Mouse (Mus musculus) embryonic facial prominence, embryonic 11.5 days (tissue): ENCODE measurements around the gene Gm12216. TPM values are rescaled to one million over a fixed set of nuclear protein-coding genes. Genes with fewer than 3 reads are reported as not detected.
A peak's percentile ranks its signal among the peaks of the same experiment; 100 is the strongest.
"Not testable (repeated sequence)": the region's sequence is repeated elsewhere in the genome, so short reads cannot be mapped to it uniquely, and the experiment has no call there.

Experiments
- ATAC-seq: fragments of 200-750 bp; cut with Nextera tagmentation; replicated peaks from 2 replicates; pipeline ENCODE4 v1.8.0; 2017; ENCODE audit warnings: low read depth; ENCODE audit not compliant: insufficient number of reproducible peaks, low FRiP score, low TSS enrichment
- DNase-seq: peaks from one replicate; pipeline ENCODE4 v3.0.0-alpha.2; 2015; ENCODE audit warnings: low spot score
- H3K27ac ChIP-seq: fragments of 300-500 bp; sonication (generic); replicated peaks from 2 replicates; pipeline ENCODE4 v1.5.1; 2014; ENCODE audit warnings: mild to moderate bottlenecking, low read depth, low read length, control low read depth
- H3K27me3 ChIP-seq: fragments of 300-500 bp; sonication (generic); 2 replicates; pipeline ENCODE4 v1.6.1; 2014; ENCODE audit warnings: mild to moderate bottlenecking, low read length, moderate library complexity, mixed read lengths; ENCODE audit not compliant: control insufficient read depth, insufficient read depth
- H3K36me3 ChIP-seq: fragments of 300-500 bp; sonication (generic); replicated peaks from 2 replicates; pipeline ENCODE4 v1.6.1; 2014; ENCODE audit warnings: low read depth, mild to moderate bottlenecking, low read length, moderate library complexity, mixed read lengths; ENCODE audit not compliant: control insufficient read depth, insufficient read depth
- H3K4me1 ChIP-seq: fragments of 300-500 bp; sonication (generic); 2 replicates; pipeline ENCODE4 v1.6.1; 2014; ENCODE audit warnings: low read length, mixed read lengths; ENCODE audit not compliant: control insufficient read depth, insufficient read depth
- H3K4me2 ChIP-seq: fragments of 300-500 bp; sonication (generic); 2 replicates; pipeline ENCODE4 v1.6.1; 2014; ENCODE audit warnings: low read depth, mild to moderate bottlenecking, control low read depth, low read length, moderate library complexity
- H3K4me3 ChIP-seq: fragments of 300-500 bp; sonication (generic); 2 replicates; pipeline ENCODE4 v1.5.1; 2014; ENCODE audit warnings: low read depth, low read length, control low read depth
- H3K9ac ChIP-seq: fragments of 300-500 bp; sonication (generic); replicated peaks from 2 replicates; pipeline ENCODE4 v1.6.1; 2014; ENCODE audit warnings: mild to moderate bottlenecking, control low read depth, low read length
- H3K9me3 ChIP-seq: fragments of 300-500 bp; sonication (generic); replicated peaks from 2 replicates; pipeline ENCODE4 v1.6.1; 2016; ENCODE audit warnings: mild to moderate bottlenecking, low read length, inconsistent platforms, mixed read lengths; ENCODE audit not compliant: control insufficient read depth
- WGBS: fragments of 180-500 bp; shearing (Covaris S2); extraction: QIAGEN DNeasy Blood & Tissue Kit; methylation state at CpG from one replicate; pipeline ENCODE4 v1.1.7; 2014; 5-methylcytosine and 5-hydroxymethylcytosine counted together
- polyA plus RNA-seq: library from polyadenylated mRNA; unstranded; fragments of >200 nt; fragmentation: Nextera tagmentation; extraction: Ambion mirVana; gene quantifications from 2 replicates; pipeline ENCODE4 v1.2.1, GENCODE M21; 2014

The Gm12216 gene
- not detected in 2 replicates for polyA plus RNA-seq

DNA sequence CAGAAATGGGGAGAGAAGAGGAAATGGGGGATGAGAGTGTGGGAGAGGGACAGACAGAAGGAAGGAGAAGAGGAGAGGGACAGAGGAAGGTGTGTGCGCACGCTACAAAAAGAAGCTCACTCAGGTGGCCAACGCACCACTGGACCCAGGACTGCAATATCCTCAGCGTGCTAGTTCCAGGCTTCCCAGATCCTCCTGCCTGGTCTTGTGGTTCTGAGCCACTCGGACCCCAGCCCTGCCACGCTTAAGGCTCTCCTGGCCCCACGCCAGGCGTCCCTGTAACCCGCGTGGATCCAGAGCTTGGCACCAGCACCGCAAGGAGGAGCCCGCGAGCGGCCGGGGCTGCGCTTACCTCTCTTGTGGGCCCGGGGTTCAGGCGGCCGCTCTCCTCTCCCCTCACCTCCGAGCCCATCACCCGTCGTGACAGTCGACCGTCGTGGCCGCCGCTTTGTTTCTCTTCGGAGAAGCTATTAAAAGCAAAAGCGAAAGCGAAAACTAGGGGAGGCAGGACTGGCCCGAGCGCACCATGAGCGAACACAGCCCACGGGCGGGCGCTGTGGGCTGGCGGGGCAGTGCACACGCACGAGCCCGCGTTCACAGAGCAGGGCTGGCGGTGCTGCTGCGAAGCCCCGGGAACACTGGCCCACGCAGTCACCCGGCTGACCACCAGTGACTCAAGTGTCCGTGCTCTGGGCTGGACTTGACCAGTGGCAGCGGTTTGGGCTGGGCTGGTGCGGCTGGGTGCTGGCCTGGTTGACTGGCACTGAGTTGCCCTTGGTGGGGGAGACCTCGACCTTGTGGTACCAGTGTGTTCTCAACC lies at the start of gene Gm12216:
Gene Gm12216, minus strand, starts transcription at position 496 of the 820 bp plus-strand sequence.
- not testable (repeated sequence) for H3K27me3 ChIP-seq, H3K9me3 ChIP-seq, H3K4me1 ChIP-seq, H3K36me3 ChIP-seq, ATAC-seq, H3K27ac ChIP-seq
- WGBS, result 11% methylated on average over 39 of the region's 50 CpGs
- Histone ChIP-seq H3K4me3 (peak within 1 kb of the TSS; percentile 38), H3K9ac (peak within 1 kb of the TSS; percentile 50), H3K4me2 (peak within 1 kb of the TSS; percentile 70)
- peak; percentile 26 for DNase-seq

DNA sequence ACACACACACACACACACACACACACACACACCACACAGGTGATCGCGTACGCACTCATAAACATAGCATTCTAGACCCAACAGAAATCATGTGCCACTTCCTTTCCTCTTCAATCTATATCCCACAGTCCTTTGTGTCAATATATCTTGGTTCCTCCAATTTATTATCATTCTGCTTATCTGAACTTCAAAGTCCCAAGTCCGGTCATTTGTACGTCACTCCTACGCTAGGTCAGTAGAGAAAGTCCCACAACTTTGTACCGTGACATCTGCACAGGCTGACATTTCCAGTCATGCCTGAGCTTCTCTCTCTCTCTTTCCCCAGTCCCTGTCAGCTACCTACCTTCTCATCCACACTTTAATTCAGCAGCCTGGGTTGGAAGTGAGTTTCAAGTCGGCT lies 49.6 kb upstream of the Gm12216 start:
- ATAC-seq (no peak), DNase-seq (no peak)
- 90% methylated on average over 8 of the region's 8 CpGs for WGBS
- Histone ChIP-seq H3K36me3 (no peaks in the 10 kb centered on the region), H3K4me2 (no peak overlapping the region), H3K9me3 (no peaks in the 10 kb centered on the region), H3K27ac (no peak overlapping the region), H3K4me3 (no peak overlapping the region), H3K4me1 (peaks cover 3% of the 10 kb centered on the region; the same call in 1 of the 2 replicates), H3K27me3 (no peaks in the 10 kb centered on the region), H3K9ac (no peak overlapping the region)

DNA sequence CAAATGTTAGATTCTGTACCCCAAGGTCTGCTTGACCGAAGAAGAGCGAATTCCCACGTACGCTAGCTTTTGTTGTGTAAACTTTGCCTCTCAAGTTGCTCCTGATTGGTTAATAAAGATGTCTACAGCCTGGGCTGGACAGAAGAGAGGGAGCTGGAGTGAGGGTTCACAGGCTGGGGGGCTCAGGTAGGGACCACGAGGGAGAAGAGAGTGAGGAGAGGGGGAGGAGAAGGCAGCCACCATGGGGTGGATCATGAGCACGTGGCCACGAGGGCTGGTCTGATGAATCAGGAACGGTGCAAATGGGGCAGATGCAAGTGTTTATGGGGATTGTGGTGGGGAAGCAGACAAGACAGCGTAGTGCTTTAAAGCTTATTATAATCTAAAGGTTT lies 45.5 kb upstream of the Gm12216 start:
- no peak overlapping the region for H3K4me2 ChIP-seq
- ATAC-seq (no peak), DNase-seq (no peak)
- H3K9ac ChIP-seq, result no peak overlapping the region
- H3K4me3 ChIP-seq, result no peak overlapping the region
- H3K4me1 ChIP-seq, result peaks cover 3% of the 10 kb centered on the region; the same call in 1 of the 2 replicates
- no peaks in the 10 kb centered on the region for H3K36me3 ChIP-seq
- H3K27me3 ChIP-seq, result no peaks in the 10 kb centered on the region
- no peak overlapping the region for H3K27ac ChIP-seq
- no peaks in the 10 kb centered on the region for H3K9me3 ChIP-seq
- WGBS, result 72% methylated on average over 9 of the region's 9 CpGs

DNA sequence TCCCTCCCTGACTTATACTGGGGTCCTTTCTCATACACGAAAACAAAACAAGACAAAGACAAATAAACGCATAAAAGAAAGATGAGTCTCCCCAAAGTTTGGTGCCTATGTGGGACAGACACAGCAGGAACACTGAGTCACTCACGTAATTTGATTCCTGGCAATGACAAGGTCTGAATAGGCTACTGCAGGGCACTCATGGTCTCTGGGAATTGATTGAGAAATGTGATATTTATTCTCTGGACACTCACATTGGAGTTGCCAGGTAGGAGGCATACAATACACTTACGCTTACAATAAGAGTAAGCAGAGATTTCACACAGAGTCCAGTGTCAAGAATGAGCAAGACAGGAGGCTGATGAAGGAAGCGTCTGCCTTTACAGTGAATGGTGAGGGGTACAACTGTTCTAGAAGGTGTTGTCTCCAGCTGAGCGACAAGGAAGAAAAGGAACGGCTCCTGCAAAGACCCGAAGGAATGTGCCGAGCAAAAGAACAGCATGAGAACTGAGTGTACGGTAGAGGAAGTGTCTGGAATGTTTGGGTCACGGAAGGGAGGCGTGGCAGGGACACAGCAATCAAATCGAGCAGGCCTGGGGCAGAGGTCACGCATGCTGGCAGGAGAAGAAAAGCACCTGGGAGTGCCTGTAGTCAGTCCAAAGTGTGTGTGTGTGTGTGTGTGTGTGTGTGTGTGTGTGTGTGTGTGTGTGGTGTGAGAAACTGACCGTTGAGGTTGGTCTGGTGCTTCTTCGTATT lies 44.9 kb upstream of the Gm12216 start:
- no peaks in the 10 kb centered on the region for H3K9me3 ChIP-seq
- 32% methylated on average over 16 of the region's 16 CpGs for WGBS
- no peak overlapping the region for H3K4me3 ChIP-seq
- no peak for ATAC-seq
- no peak overlapping the region for H3K27ac ChIP-seq
- H3K36me3 ChIP-seq, result no peaks in the 10 kb centered on the region
- H3K27me3 ChIP-seq, result no peaks in the 10 kb centered on the region
- no peak overlapping the region for H3K9ac ChIP-seq
- peaks cover 3% of the 10 kb centered on the region; the same call in 1 of the 2 replicates for H3K4me1 ChIP-seq
- DNase-seq, result peak; percentile 62
- no peak overlapping the region for H3K4me2 ChIP-seq

DNA sequence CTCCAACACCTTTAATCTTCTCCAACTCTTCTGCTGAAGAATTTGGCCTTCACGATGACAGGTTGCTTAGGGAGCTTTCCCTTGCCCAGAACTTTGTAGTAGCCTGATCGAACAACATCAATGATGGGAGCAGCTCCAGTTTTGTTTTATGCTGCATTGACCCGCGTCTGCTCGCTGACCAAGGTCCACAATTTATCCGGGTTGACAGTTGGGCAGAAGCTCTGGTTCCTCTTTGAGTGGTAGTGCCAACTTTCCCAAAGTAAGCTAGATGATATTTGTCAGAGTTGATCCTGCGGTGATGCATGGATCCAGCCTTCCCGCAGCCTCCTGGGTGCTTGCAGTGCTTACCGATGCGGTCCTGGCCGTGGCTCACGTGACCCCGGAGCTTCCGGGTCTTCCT lies 43.7 kb upstream of the Gm12216 start:
- Histone ChIP-seq H3K9me3 (no peaks in the 10 kb centered on the region), H3K4me2 (no peak overlapping the region), H3K9ac (no peak overlapping the region), H3K27me3 (no peaks in the 10 kb centered on the region), H3K4me3 (no peak overlapping the region), H3K27ac (no peak overlapping the region), H3K36me3 (no peaks in the 10 kb centered on the region), H3K4me1 (peaks cover 3% of the 10 kb centered on the region; the same call in 1 of the 2 replicates)
- ATAC-seq, result no peak
- no peak for DNase-seq
- WGBS, result 92% methylated on average over 14 of the region's 14 CpGs

DNA sequence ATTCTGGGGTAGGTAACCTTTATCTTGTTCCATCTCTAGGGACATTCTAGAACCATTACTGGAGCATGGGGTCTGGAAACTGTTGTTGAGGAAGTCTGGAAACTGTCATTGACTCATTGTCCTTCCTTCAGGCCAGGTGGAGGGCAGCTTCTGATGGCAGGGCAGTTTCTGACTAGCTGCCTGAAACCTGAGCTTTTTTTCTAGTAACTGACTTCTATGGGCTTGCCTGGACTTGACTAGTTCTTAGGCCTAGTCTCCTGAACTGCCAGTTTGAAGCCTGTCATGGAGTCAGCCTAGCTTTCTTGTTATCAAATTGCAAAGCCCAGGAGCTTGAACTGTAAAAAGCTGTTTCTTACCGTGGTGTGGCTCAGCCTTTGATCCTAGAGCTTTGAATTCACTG lies 41.9 kb upstream of the Gm12216 start:
- H3K27me3 ChIP-seq, result no peaks in the 10 kb centered on the region
- WGBS, result 54% methylated on average over 1 of the region's 1 CpGs

DNA sequence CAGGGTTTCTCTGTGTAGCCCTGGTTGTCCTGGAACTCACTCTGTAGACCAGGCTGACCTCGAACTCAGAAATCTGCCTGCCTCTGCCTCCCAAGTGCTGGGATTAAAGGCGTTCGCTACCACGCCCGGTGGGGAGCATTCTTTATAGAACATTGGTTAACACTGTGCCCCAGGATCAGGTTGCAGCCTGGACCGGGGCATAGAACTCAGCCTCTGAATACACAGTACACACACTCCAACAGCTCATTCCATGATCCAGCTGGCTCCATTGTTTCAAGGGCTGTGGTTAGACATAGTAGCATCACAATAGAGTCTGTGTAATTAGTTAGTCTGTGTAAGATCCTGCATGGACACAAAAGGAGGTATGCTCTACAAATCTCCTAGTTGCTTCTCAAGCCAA lies 40.9 kb upstream of the Gm12216 start:
- Histone ChIP-seq H3K9me3 (no peaks in the 10 kb centered on the region), H3K27me3 (no peaks in the 10 kb centered on the region), H3K4me2 (no peak overlapping the region), H3K4me3 (no peak overlapping the region), H3K36me3 (no peaks in the 10 kb centered on the region), H3K9ac (no peak overlapping the region), H3K27ac (no peak overlapping the region), H3K4me1 (peaks cover 3% of the 10 kb centered on the region; the same call in 1 of the 2 replicates)
- 89% methylated on average over 6 of the region's 6 CpGs for WGBS
- DNase-seq, result no peak
- ATAC-seq, result no peak

More for the DNA sequence above, 41.9 kb upstream of the Gm12216 start:
- no peak for ATAC-seq
- Histone ChIP-seq H3K9ac (no peak overlapping the region), H3K4me2 (no peak overlapping the region), H3K4me3 (no peak overlapping the region), H3K9me3 (no peaks in the 10 kb centered on the region), H3K4me1 (peaks cover 3% of the 10 kb centered on the region; the same call in 1 of the 2 replicates), H3K36me3 (no peaks in the 10 kb centered on the region), H3K27ac (no peak overlapping the region)
- DNase-seq, result no peak

DNA sequence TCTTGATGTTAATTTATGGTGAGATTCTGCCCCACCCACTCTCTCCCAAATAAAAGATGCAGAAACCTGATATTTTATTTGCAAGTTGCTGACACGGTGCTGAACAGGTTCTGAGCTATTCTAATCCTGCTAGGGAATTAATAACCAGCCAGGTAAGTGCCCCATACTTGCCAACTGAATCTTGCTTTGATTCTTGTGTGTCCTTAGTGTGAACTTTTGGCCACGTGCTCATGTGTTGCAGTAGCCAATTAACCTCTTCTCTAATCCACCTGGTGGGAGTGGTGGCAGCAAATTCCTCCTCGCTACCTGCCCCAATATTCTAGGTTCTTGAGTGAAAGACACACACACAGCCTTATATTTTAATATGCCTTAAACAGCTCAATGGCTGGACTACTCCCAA lies 39.9 kb upstream of the Gm12216 start:
- Histone ChIP-seq H3K9ac (no peak overlapping the region), H3K4me1 (no peaks in the 10 kb centered on the region; the same call in 1 of the 2 replicates), H3K4me2 (no peak overlapping the region), H3K4me3 (no peak overlapping the region), H3K27me3 (no peaks in the 10 kb centered on the region), H3K9me3 (no peaks in the 10 kb centered on the region), H3K27ac (no peak overlapping the region), H3K36me3 (no peaks in the 10 kb centered on the region)
- DNase-seq (no peak), ATAC-seq (no peak)
- WGBS, result 68% methylated on average over 3 of the region's 3 CpGs
